Mouse (Mus musculus) kidney, embryonic 16.5 days (tissue): ENCODE measurements around the gene Abcb9. TPM values are rescaled to one million over a fixed set of nuclear protein-coding genes. Genes with fewer than 3 reads are reported as not detected.

Source experiments
- ATAC-seq: fragments of 200-750 bp; cut with Nextera tagmentation; 2 replicates; pipeline ENCODE4 v1.8.0; 2017; ENCODE audit warnings: moderate TSS enrichment; ENCODE audit not compliant: low FRiP score, low TSS enrichment
- H3K27ac ChIP-seq: fragments of 300-500 bp; sonication (generic); 2 replicates; pipeline ENCODE4 v1.5.1; 2014; ENCODE audit warnings: low read length
- H3K27me3 ChIP-seq: fragments of 300-500 bp; sonication (generic); 2 replicates; pipeline ENCODE4 v1.6.1; 2014; ENCODE audit warnings: low read length, control low read depth, mixed read lengths; ENCODE audit not compliant: insufficient read depth
- H3K36me3 ChIP-seq: fragments of 300-500 bp; sonication (generic); 2 replicates; pipeline ENCODE4 v1.6.1; 2014; ENCODE audit warnings: low read length, control low read depth, mixed read lengths; ENCODE audit not compliant: insufficient read depth
- H3K4me1 ChIP-seq: fragments of 300-500 bp; sonication (generic); 2 replicates; pipeline ENCODE4 v1.6.1; 2014; ENCODE audit warnings: low read length, control low read depth, mixed read lengths; ENCODE audit not compliant: insufficient read depth
- H3K4me2 ChIP-seq: fragments of 300-500 bp; sonication (generic); replicated peaks from 2 replicates; pipeline ENCODE4 v1.6.1; 2014; ENCODE audit warnings: low read depth, low read length
- H3K4me3 ChIP-seq: fragments of 300-500 bp; sonication (generic); 2 replicates; pipeline ENCODE4 v1.5.1; 2014; ENCODE audit warnings: mild to moderate bottlenecking, low read length
- H3K9ac ChIP-seq: fragments of 300-500 bp; sonication (generic); replicated peaks from 2 replicates; pipeline ENCODE4 v1.6.1; 2014; ENCODE audit warnings: low read length
- H3K9me3 ChIP-seq: fragments of 300-500 bp; sonication (generic); 2 replicates; pipeline ENCODE4 v1.6.1; 2016; ENCODE audit warnings: low read length, control low read depth
- WGBS: fragments of 180-500 bp; shearing (Covaris S2); extraction: QIAGEN DNeasy Blood & Tissue Kit; methylation state at CpG from one replicate; pipeline ENCODE4 v1.1.7; 2014; 5-methylcytosine and 5-hydroxymethylcytosine counted together
- polyA plus RNA-seq: library from polyadenylated mRNA; unstranded; fragments of >200 nt; fragmentation: Nextera tagmentation; extraction: Ambion mirVana; gene quantifications from 2 replicates; pipeline ENCODE4 v1.2.1, GENCODE M21; 2015

Gene Abcb9
- polyA plus RNA-seq, 1 experiment from 2014 or later = 2.6 TPM

GRCm38 (mm10) chr5:124017941-124018340, 77.7 kb downstream of the Abcb9 start:
- Histone ChIP-seq H3K36me3 (peaks cover 5% of the 10 kb centered on the region; the same call in 1 of the 2 replicates), H3K27me3 (no peaks in the 10 kb centered on the region), H3K4me3 (no peak overlapping the region), H3K4me1 (peaks cover 71% of the 10 kb centered on the region), H3K27ac (no peak overlapping the region; the same call in 1 of the 2 replicates), H3K9me3 (no peaks in the 10 kb centered on the region), H3K9ac (peak overlapping the region; percentile 38; the same call in 1 of the 2 replicates), H3K4me2 (no peak overlapping the region)
- 65% methylated on average over 9 of the region's 9 CpGs for WGBS
- no peak for ATAC-seq

- H3K4me3 ChIP-seq = no peak overlapping the region
- H3K4me1 ChIP-seq = peaks cover 87% of the 10 kb centered on the region
- H3K9ac ChIP-seq = no peak overlapping the region
- no peak overlapping the region for H3K27ac ChIP-seq
- no peak overlapping the region for H3K4me2 ChIP-seq
- H3K27me3 ChIP-seq = no peaks in the 10 kb centered on the region
- H3K9me3 ChIP-seq = no peaks in the 10 kb centered on the region
- ATAC-seq = no peak
- H3K36me3 ChIP-seq = no peaks in the 10 kb centered on the region; the same call in 1 of the 2 replicates
- 82% methylated on average over 7 of the region's 7 CpGs for WGBS
Measured at GRCm38 (mm10) chr5:124016291-124016821, 79.2 kb downstream of the Abcb9 start.

DNA sequence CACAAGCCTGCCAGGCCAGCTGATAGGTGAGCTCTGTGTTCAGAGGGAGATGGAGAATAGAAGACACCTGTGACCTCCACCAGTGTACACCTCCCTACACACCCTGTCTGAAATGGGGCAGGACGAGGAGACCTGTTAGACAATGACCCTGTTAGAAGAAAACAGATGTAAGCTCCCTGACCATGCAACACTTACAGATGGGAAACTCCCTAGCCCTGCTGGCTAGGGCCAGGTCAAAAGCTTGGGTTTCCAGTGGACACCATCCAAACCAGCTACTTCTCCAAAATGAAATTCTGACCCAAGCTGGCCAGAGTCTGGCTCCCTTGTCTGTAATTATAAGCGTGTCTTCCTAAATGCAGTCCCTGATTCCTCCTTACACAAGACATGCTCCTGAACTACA, 79.9 kb downstream of the Abcb9 start:
- no peaks in the 10 kb centered on the region for H3K27me3 ChIP-seq
- H3K27ac ChIP-seq = no peak overlapping the region
- H3K36me3 ChIP-seq = no peaks in the 10 kb centered on the region
- no peak overlapping the region for H3K4me2 ChIP-seq
- H3K9me3 ChIP-seq = no peaks in the 10 kb centered on the region
- 77% methylated on average over 2 of the region's 2 CpGs for WGBS
- no peak overlapping the region for H3K9ac ChIP-seq
- no peak for ATAC-seq
- no peak overlapping the region for H3K4me3 ChIP-seq
- H3K4me1 ChIP-seq = peaks cover 93% of the 10 kb centered on the region

DNA sequence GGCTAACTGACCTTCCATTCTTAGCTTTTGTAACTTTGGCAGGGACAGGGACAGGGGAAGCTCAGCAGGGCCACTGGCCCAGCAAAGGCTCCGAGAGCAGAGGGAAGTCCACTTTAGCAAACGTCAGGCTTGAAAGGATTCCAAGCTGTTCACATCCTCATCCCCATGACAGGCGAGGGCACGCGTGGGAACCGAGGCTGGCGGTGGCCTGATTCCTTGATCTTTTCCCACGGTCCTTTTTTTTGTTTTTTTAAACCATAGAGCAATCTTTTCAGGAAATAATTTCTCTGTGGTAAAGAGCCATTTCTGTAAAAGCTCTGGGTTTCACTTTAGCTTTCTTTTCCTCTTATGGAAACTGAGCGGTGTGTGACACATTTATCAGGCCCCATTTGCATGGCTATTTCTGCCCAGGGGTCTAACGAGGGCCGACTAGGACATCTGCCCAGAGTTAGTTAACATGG, 80.8 kb downstream of the Abcb9 start:
- no peak for ATAC-seq
- H3K27ac ChIP-seq = peak overlapping the region; percentile 75
- H3K4me2 ChIP-seq = peak overlapping the region; percentile 32
- H3K27me3 ChIP-seq = no peaks in the 10 kb centered on the region
- WGBS = 12% methylated on average over 11 of the region's 11 CpGs
- peaks cover 99% of the 10 kb centered on the region for H3K4me1 ChIP-seq
- H3K9ac ChIP-seq = 0 out of 2 replicates have a peak overlapping the region, but pooled peaks have one; percentile 20
- H3K4me3 ChIP-seq = no peak overlapping the region
- H3K9me3 ChIP-seq = no peaks in the 10 kb centered on the region
- peaks cover 3% of the 10 kb centered on the region; the same call in 1 of the 2 replicates for H3K36me3 ChIP-seq

GRCm38 (mm10) chr5:124014180-124014579, 81.4 kb downstream of the Abcb9 start:
- Histone ChIP-seq H3K4me2 (no peak overlapping the region), H3K36me3 (peaks cover 7% of the 10 kb centered on the region), H3K9me3 (no peaks in the 10 kb centered on the region), H3K4me3 (no peak overlapping the region), H3K9ac (no peak overlapping the region), H3K4me1 (peaks cover 93% of the 10 kb centered on the region), H3K27me3 (no peaks in the 10 kb centered on the region), H3K27ac (peak overlapping the region; percentile 75; the same call in 1 of the 2 replicates)
- 76% methylated on average over 3 of the region's 3 CpGs for WGBS
- ATAC-seq = no peak

- no peak overlapping the region for H3K4me3 ChIP-seq
- no peak overlapping the region for H3K27ac ChIP-seq
- no peak for ATAC-seq
- H3K4me1 ChIP-seq = peaks cover 89% of the 10 kb centered on the region
- H3K9me3 ChIP-seq = no peaks in the 10 kb centered on the region
- WGBS = 73% methylated on average over 16 of the region's 16 CpGs
- H3K27me3 ChIP-seq = no peaks in the 10 kb centered on the region
- H3K36me3 ChIP-seq = peaks cover 10% of the 10 kb centered on the region
- no peak overlapping the region for H3K9ac ChIP-seq
- H3K4me2 ChIP-seq = no peak overlapping the region
Measured at GRCm38 (mm10) chr5:124013747-124014146, 81.9 kb downstream of the Abcb9 start.

DNA sequence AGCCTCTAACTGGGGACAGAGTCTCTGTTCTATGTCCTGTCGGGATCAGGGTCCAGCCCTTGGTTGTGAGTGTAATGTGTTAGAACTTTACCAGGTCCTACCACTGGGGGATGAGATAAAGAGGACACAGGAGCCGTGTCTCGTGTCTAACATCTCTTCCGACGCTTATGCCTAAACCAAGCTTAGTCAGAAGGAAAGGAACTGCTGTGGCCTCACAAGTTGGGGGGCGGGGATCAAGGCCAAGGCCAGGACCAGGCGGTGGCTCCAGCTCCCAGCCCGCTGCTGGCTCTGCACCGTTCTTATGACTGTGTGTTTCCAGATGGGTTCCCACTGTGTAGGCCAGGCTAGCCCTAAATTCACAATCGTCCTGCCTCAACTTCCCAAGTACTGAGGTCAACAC, 82.7 kb downstream of the Abcb9 start:
- ATAC-seq = no peak
- no peaks in the 10 kb centered on the region for H3K9me3 ChIP-seq
- H3K4me3 ChIP-seq = no peak overlapping the region
- H3K9ac ChIP-seq = no peak overlapping the region
- H3K36me3 ChIP-seq = peaks cover 17% of the 10 kb centered on the region
- peak overlapping the region; percentile 82; the same call in 1 of the 2 replicates for H3K27ac ChIP-seq
- no peak overlapping the region for H3K4me2 ChIP-seq
- 79% methylated on average over 10 of the region's 10 CpGs for WGBS
- no peaks in the 10 kb centered on the region for H3K27me3 ChIP-seq
- peaks cover 80% of the 10 kb centered on the region for H3K4me1 ChIP-seq

DNA sequence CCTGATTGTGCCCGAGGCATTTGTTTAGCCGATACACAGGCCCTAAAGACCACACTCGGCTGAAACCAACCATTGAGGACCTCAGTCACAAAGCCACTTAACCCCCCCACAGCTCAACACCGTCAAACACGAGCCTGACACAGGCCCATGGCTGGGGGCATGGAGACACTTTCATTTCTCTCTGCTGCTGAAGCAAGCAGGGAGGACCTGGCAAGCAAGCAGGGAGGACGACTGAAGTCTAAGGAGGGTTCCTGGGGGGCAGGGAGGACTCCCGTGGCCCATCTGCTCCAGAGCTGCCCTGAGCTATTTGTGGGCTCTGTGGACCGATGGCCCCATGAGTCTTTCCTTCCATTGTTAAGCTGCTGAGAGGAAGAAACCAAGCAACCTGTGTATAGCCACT, 83.7 kb downstream of the Abcb9 start:
- Histone ChIP-seq H3K9ac (0 out of 2 replicates have a peak overlapping the region, but pooled peaks have one; percentile 8), H3K27me3 (no peaks in the 10 kb centered on the region), H3K9me3 (no peaks in the 10 kb centered on the region), H3K4me2 (0 out of 2 replicates have a peak overlapping the region, but pooled peaks have one; percentile 34), H3K4me1 (peaks cover 70% of the 10 kb centered on the region), H3K36me3 (peaks cover 22% of the 10 kb centered on the region), H3K27ac (peak overlapping the region; percentile 82), H3K4me3 (no peak overlapping the region)
- no peak for ATAC-seq
- 16% methylated on average over 8 of the region's 8 CpGs for WGBS
